Mouse (Mus musculus): ENCODE data around the gene Ktn1.

Gene Ktn1

GRCm38 (mm10) chr14:47754253-47754897, 106.1 kb downstream of the Ktn1 start:
- in situ Hi-C loops (cut with MboI, MseI): loop anchor here (5.0 to 10.0 kb wide), 2 partner anchors 613 to 770 kb away; no protein-coding TSS in a partner anchor

GRCm38 (mm10) chr14:47756411-47757065, 108.3 kb downstream of the Ktn1 start:
- in situ Hi-C loops (cut with MboI, MseI): loop anchor here (10.0 kb wide), 1 partner anchor 768 kb away; no protein-coding TSS in a partner anchor

DNA sequence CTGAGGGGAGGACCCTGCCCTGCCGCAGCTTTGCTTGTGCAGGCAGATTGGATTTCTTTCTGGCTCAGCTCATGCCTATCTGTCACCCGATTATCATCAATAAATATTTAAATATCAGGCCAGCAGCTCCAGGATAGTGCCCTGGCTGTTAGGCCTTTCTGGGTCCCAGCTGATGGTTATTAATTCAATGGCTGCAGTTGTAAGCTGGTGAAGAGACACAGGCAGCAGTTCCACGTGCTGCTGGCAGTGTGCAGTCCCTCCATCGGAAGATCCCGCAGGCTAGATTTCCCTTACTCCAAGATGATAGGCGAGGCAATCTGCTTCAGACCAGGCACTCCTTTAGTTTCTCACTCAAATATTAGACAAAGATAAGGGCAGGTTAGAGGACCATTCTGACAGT, 116.9 kb downstream of the Ktn1 start:
- in situ Hi-C loops (cut with MboI, MseI): no loop called here

DNA sequence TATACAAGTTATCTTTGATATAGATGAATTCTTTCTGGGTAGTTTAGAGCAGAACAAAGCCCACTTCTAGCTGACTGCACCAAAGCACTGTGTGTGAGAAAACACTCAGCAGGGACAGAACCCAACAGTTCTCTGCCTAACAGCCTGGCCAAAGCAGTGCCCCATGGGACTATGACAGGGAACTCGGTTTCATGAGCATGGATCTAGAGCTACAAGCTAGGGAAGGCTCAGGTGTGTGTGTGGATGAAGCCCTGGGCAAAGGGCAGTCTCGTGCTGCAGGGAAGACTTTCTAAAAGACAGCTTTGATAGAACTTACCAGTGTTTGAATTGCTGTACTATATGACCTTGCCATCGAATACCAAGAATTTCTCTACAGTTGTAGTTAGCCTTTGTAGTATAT, 117.5 kb downstream of the Ktn1 start:
- in situ Hi-C loops (cut with MboI, MseI): no loop called here

DNA sequence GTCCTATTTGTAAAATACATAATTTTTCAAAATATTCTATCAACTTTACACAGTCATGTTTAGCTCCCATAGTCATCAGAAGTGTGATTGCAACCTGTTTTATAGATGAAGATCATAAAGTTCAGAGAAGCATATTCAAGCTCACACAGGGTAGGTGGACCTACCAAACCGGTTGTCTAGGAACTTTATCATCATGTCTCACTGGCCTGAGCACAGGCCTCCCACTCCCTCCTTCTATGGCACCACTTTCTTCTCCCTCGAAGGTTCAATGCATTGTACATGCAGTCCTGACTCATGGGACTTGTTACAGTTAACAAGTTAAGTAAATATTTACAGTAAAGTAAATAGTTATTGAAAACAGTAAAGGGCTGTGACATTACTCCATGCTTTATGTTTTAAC, 118.1 kb downstream of the Ktn1 start:
- in situ Hi-C loops (cut with MboI, MseI): no loop called here

DNA sequence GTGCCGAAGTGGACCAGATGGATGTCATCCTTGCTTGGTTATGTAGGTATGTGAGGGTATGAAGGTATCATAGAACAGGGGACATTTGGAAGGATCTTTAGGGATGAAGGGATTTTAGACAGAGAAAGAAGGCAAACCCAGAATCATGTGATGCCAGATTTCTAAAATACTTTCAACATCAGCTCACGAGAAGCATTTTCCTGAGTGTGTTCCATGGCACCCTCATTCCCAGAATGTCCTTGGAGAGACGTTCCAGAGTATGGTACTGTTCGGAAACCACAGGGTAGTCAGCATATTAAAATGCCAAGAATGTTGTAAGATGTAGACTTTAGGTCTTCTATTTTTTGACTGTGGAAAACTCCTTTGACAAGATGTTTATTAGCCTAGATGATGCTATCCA, 123.2 kb downstream of the Ktn1 start:
- in situ Hi-C loops (cut with MboI, MseI): no loop called here

- in situ Hi-C loops (cut with MboI, MseI): no loop called here
Measured at GRCm38 (mm10) chr14:47775543-47775942, 127.3 kb downstream of the Ktn1 start.

GRCm38 (mm10) chr14:47776260-47777035, 128.2 kb downstream of the Ktn1 start:
- in situ Hi-C loops (cut with MboI, MseI): no loop called here

- in situ Hi-C loops (cut with MboI, MseI): no loop called here
Measured at GRCm38 (mm10) chr14:47786112-47786511, 137.9 kb downstream of the Ktn1 start.
